In the genomic region with DNA sequence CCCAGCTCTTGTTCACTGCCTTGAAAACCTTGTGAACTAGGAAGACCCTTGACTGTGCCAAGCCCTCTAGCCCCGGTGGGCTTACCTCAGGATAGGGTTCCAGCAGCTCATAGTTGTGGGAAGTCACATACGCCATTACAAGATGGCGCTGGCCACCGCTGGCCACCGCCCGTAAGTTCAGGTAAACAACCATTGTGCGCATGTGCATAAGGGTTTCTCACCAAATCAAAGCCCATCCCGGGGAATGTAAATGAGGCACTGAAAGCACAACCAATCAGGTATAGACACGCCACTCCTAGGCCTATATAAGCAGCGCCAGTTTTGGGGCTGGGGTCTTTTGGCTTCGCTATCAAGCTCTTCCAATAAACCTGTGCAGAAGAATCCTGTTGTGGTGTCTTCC, we compare ENCODE assay signal across 16 mouse cellular contexts.
"Had no signal": no experiment of that assay in that cellular context is flagged by ENCODE, and none has a peak within 500 bp of the region (broad histone marks: within the 10 kb centered on the region; RNA-seq: fewer than 3 reads in every experiment).

No protein-coding gene starts in this region.

- DNase-seq: heart, postnatal 10 days; heart, postnatal 14 days; heart, postnatal 36 days; heart, postnatal 4 days; kidney, adult 11 months; kidney, adult 18-20 months; kidney, adult 2 months; kidney, adult 8-10 months; kidney, adult 9 months; kidney, postnatal 10 days; kidney, postnatal 14 days; kidney, postnatal 25 days; kidney, postnatal 36 days; kidney, postnatal 4 days; layer of hippocampus, adult 9-11 months; layer of hippocampus, postnatal 36 days had no signal
